Mouse (Mus musculus) heart, postnatal 0 days (tissue): Measurements from ENCODE around the gene Cphx1.
"Not testable (repeated sequence)": the region's sequence is repeated elsewhere in the genome, so short reads cannot be mapped to it uniquely, and the experiment has no call there.

Source experiments
- CTCF ChIP-seq: IDR thresholded peaks from 2 replicates; pipeline ENCODE4 v1.5.1; 2016; ENCODE audit warnings: antibody characterized with exemption, control low read depth, low read depth
- EP300 ChIP-seq: IDR thresholded peaks from 2 replicates; pipeline ENCODE4 v1.6.1; 2016; ENCODE audit warnings: antibody characterized with exemption, low read depth

- not testable (repeated sequence) for TF ChIP-seq EP300, CTCF
Measured at GRCm38 (mm10) chr14:25903000-25903399, 35.1 kb upstream of the Cphx1 start, which contains the start of gene Plac9a.
